Mouse (Mus musculus): ENCODE data around the gene Paqr8.

DNA sequence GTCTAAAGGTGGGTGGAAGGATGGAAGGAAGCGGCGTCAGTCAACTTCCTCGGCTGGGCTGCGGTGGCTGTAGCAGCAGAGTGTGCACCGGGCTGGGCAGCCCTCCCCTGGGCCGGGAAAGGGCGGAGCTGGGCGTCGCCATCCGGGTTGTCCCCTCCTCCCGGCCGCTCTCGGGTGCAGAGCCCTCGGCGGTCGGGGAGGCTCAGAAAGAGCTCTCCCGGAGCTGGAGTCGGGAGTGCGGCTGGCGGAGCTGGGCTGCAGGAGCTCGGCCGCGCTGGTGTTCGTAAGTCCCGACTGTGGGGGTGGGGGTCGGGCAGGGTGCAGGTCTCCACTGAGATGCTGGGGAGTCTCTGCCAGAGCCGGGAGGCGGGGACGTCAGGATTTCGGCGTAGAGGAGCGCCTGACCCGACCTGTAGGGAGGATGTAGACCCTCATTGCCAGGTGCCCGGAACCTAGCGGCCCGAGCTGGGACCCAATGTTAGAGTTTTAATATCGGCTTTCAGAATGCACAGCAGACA, at the start of gene Paqr8:
- TF ChIP-seq CTCF (IDR thresholded peaks at IDR 0.05; ENCODE audit: borderline replicate concordance, insufficient read depth, low read depth, low read length) = no peak
- TF ChIP-seq POLR2A (IDR thresholded peaks at IDR 0.05; ENCODE audit: borderline replicate concordance, insufficient read depth, low read length) = peak; percentile 85

All from cerebellum, adult 2 months (tissue).